Mouse (Mus musculus): ENCODE data around the gene Them5.

DNA sequence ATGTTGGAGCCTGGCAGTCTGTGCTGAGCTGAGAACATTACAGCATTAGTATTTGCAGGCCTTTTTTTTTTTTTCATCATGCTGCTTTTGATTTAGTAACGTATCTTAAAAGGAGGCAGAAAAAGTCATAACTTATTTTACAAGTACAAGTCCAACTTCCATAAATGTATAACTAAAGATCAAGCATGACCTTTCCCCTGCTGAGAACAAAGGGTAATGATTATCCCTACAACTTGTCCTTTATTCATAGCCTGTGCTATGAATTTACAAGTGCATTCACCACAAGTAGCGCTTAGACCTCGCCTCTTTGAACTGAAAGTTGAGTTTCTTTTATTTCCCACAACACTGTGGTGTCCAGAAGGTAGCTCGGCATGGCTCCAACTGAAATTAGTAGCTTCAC lies 30.5 kb upstream of the Them5 start:
- TF ChIP-seq CTCF (IDR thresholded peaks at IDR 0.05; ENCODE audit: insufficient read depth, low read depth, low read length) = no peak
- TF ChIP-seq POLR2A (IDR thresholded peaks at IDR 0.05; ENCODE audit: insufficient read depth, low read depth, low read length) = no peak
